Comparison of ENCODE assay signal across 15 mouse cellular contexts in the genomic region with DNA sequence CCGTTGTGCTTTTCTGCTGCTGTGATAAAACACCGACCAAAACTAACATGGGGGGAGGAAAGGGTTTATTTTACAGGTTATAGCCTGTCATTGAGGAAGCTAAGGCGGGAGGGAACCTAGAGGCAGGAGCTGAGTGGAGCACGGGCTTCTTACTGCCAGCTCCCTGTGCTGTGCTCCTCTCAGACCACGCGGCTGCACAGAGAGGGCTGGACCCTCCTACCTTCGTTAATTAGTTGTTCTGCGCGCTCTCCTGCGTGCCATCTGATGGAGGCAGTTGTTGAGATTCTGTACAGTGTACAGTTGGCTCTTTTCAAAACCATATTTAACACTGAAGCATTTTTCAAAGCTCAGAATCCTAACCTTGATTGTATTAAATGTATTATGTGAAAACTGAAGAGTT. TPM values are rescaled to one million over a fixed set of nuclear protein-coding genes. Genes with fewer than 3 reads are reported as not detected.
DNase-seq lines count a peak whose midpoint lies in the region; ATAC-seq and TF ChIP-seq lines count a peak whose summit lies in the region.
"Had no signal": no experiment of that assay in that cellular context is flagged by ENCODE, and none has a peak within 500 bp of the region (broad histone marks: within the 10 kb centered on the region; RNA-seq: fewer than 3 reads in every experiment).

No protein-coding gene starts in this region.

- no peak for TF ChIP-seq EP300 in heart, adult 2 months (IDR thresholded peaks at IDR 0.05; ENCODE audit: insufficient read depth, low read depth, low read length)
- no peak for TF ChIP-seq EP300 in lung, postnatal 0 days (IDR thresholded peaks at IDR 0.05)

- 0 out of 2 replicates have a peak overlapping the region, but pooled peaks have one; percentile 6 for H3K4me2 ChIP-seq in heart, embryonic 15.5 days
- H3K4me2 ChIP-seq in lung, postnatal 0 days (replicated peaks; ENCODE audit: low read depth, low read length), result no peak overlapping the region
- H3K4me2 ChIP-seq in forebrain, embryonic 13.5 days, result 0 out of 2 replicates have a peak overlapping the region, but pooled peaks have one; percentile 4
- H3K4me2 ChIP-seq in midbrain, embryonic 15.5 days, result no peak overlapping the region
- H3K4me2 ChIP-seq: hindbrain, embryonic 12.5 days had no signal

- ATAC-seq in heart, embryonic 15.5 days (replicated peaks; ENCODE audit: insufficient number of reproducible peaks, insufficient read depth, low FRiP score, low read depth), result no peak
- no peak for ATAC-seq in lung, postnatal 0 days
- ATAC-seq in forebrain, embryonic 13.5 days, result peak; percentile 65
- peak; percentile 45; the same call in 1 of the 2 replicates for ATAC-seq in midbrain, embryonic 15.5 days (replicated peaks)

- DNase-seq in heart, adult 2 months, result no peak
- no peak for DNase-seq in lung, postnatal 0 days (ENCODE audit: low spot score)
- DNase-seq in lung, postnatal 4 days, result no peak
- no peak for DNase-seq in right cerebral cortex, adult 18-20 months
- DNase-seq in cerebellum, postnatal 14 days, result no peak
- DNase-seq: adrenal gland, postnatal 25 days; gastrocnemius, postnatal 14 days; kidney, postnatal 36 days; thymus, postnatal 36 days had no signal

- H3K9me3 ChIP-seq in heart, embryonic 15.5 days (replicated peaks), result no peaks in the 10 kb centered on the region
- H3K9me3 ChIP-seq in lung, postnatal 0 days (ENCODE audit: low read length), result no peaks in the 10 kb centered on the region
- no peaks in the 10 kb centered on the region for H3K9me3 ChIP-seq in forebrain, embryonic 13.5 days (replicated peaks)
- no peaks in the 10 kb centered on the region for H3K9me3 ChIP-seq in midbrain, embryonic 15.5 days
- H3K9me3 ChIP-seq: hindbrain, embryonic 12.5 days had no signal

- H3K27ac ChIP-seq in heart, embryonic 15.5 days, result peak overlapping the region; percentile 35
- H3K27ac ChIP-seq in heart, adult 2 months, result no peak overlapping the region
- H3K27ac ChIP-seq in lung, postnatal 0 days (ENCODE audit: low read length), result peak overlapping the region; percentile 9; the same call in 1 of the 2 replicates
- peak overlapping the region; percentile 51; the same call in 1 of the 2 replicates for H3K27ac ChIP-seq in forebrain, embryonic 13.5 days
- no peak overlapping the region for H3K27ac ChIP-seq in midbrain, embryonic 15.5 days
- H3K27ac ChIP-seq: hindbrain, embryonic 12.5 days had no signal

- peaks cover 10% of the 10 kb centered on the region for H3K79me2 ChIP-seq in heart, adult 2 months (replicated peaks; ENCODE audit: control insufficient read depth, insufficient read depth, low read length)

- no peak for TF ChIP-seq CTCF in heart, adult 2 months (IDR thresholded peaks at IDR 0.05)
- no peak for TF ChIP-seq CTCF in lung, postnatal 0 days (IDR thresholded peaks at IDR 0.05)

- 48% methylated on average over 10 of the region's 10 CpGs for WGBS in heart, embryonic 15.5 days
- WGBS in heart, adult 2 months, result 39% methylated on average over 10 of the region's 10 CpGs
- WGBS in lung, postnatal 0 days, result 39% methylated on average over 10 of the region's 10 CpGs
- 40% methylated on average over 10 of the region's 10 CpGs for WGBS in forebrain, embryonic 13.5 days
- 43% methylated on average over 10 of the region's 10 CpGs for WGBS in midbrain, embryonic 15.5 days

- no peak overlapping the region for H3K4me3 ChIP-seq in heart, embryonic 15.5 days
- no peak overlapping the region for H3K4me3 ChIP-seq in heart, adult 2 months
- no peak overlapping the region for H3K4me3 ChIP-seq in lung, postnatal 0 days (ENCODE audit: low read depth, low read length)
- no peak overlapping the region for H3K4me3 ChIP-seq in forebrain, embryonic 13.5 days
- H3K4me3 ChIP-seq in midbrain, embryonic 15.5 days, result no peak overlapping the region
- H3K4me3 ChIP-seq: erythroblast, embryonic 14.5 days; hindbrain, embryonic 12.5 days had no signal

- peaks cover 5% of the 10 kb centered on the region; the same call in 1 of the 2 replicates for H3K36me3 ChIP-seq in heart, embryonic 15.5 days
- H3K36me3 ChIP-seq in heart, adult 2 months (ENCODE audit: control insufficient read depth, insufficient read depth, low read length), result peaks cover 8% of the 10 kb centered on the region
- H3K36me3 ChIP-seq in lung, postnatal 0 days (ENCODE audit: insufficient read depth, low read length), result no peaks in the 10 kb centered on the region
- H3K36me3 ChIP-seq in forebrain, embryonic 13.5 days (ENCODE audit: poor library complexity, severe bottlenecking), result peaks cover 7% of the 10 kb centered on the region; the same call in 1 of the 2 replicates
- H3K36me3 ChIP-seq in midbrain, embryonic 15.5 days (replicated peaks), result no peaks in the 10 kb centered on the region

- H3K9ac ChIP-seq in heart, embryonic 15.5 days, result no peak overlapping the region
- no peak overlapping the region for H3K9ac ChIP-seq in heart, adult 2 months (ENCODE audit: low read depth, low read length)
- H3K9ac ChIP-seq in lung, postnatal 0 days (replicated peaks; ENCODE audit: low read depth), result no peak overlapping the region
- H3K9ac ChIP-seq in forebrain, embryonic 13.5 days, result peak overlapping the region; percentile 10; the same call in 1 of the 2 replicates
- no peak overlapping the region for H3K9ac ChIP-seq in midbrain, embryonic 15.5 days
- H3K9ac ChIP-seq: hindbrain, embryonic 12.5 days had no signal

- no peak for TF ChIP-seq POLR2A in heart, adult 2 months (IDR thresholded peaks at IDR 0.05; ENCODE audit: insufficient read depth, low read depth, low read length)

- H3K27me3 ChIP-seq in heart, embryonic 15.5 days, result no peaks in the 10 kb centered on the region
- no peaks in the 10 kb centered on the region for H3K27me3 ChIP-seq in heart, adult 2 months (ENCODE audit: control insufficient read depth, insufficient read depth, low read length)
- H3K27me3 ChIP-seq in lung, postnatal 0 days (replicated peaks; ENCODE audit: insufficient read depth, low read length), result no peaks in the 10 kb centered on the region
- no peaks in the 10 kb centered on the region for H3K27me3 ChIP-seq in forebrain, embryonic 13.5 days
- H3K27me3 ChIP-seq in midbrain, embryonic 15.5 days (replicated peaks), result no peaks in the 10 kb centered on the region
- H3K27me3 ChIP-seq: hindbrain, embryonic 12.5 days had no signal

- intact Hi-C loops in heart, adult 2 months (cut with DNase I), result no loop called here

- peaks cover 40% of the 10 kb centered on the region for H3K4me1 ChIP-seq in heart, embryonic 15.5 days (replicated peaks)
- peaks cover 30% of the 10 kb centered on the region for H3K4me1 ChIP-seq in heart, adult 2 months (ENCODE audit: control insufficient read depth, insufficient read depth, low read length)
- peaks cover 12% of the 10 kb centered on the region for H3K4me1 ChIP-seq in lung, postnatal 0 days (ENCODE audit: insufficient read depth, low read depth, low read length)
- peaks cover 29% of the 10 kb centered on the region for H3K4me1 ChIP-seq in forebrain, embryonic 13.5 days
- peaks cover 18% of the 10 kb centered on the region for H3K4me1 ChIP-seq in midbrain, embryonic 15.5 days

RNA-seq across cellular contexts. Expression of gene Gna13, which starts 14.8 kb away (rescaled TPM):
- polyA plus RNA-seq in heart, embryonic 15.5 days (2015; fragmentation: Nextera tagmentation; extraction: Ambion mirVana), result 19.3 and 19.9 TPM in 2 replicates
- 10 to 100 TPM; 30.8 to 30.9 TPM for total RNA-seq in heart, adult 2 months (2021)
- 12.7 and 21.1 TPM in 2 replicates for polyA plus RNA-seq in heart, adult 2 months (2012; rRNA removed)
- 57.7 and 69.7 TPM in 2 replicates for polyA plus RNA-seq in lung, postnatal 0 days (2015; fragmentation: Nextera tagmentation; extraction: Ambion mirVana)
- polyA plus RNA-seq in forebrain, embryonic 13.5 days (2015; fragmentation: Nextera tagmentation; extraction: Ambion mirVana), result 16.3 and 16.8 TPM in 2 replicates
- polyA plus RNA-seq in midbrain, embryonic 15.5 days (2015; fragmentation: Nextera tagmentation; extraction: Ambion mirVana), result 17.3 and 17.4 TPM in 2 replicates

RNA-seq across cellular contexts. Expression of gene 9930022D16Rik, which starts 36.2 kb away (rescaled TPM):
- polyA plus RNA-seq in heart, embryonic 15.5 days (2015; fragmentation: Nextera tagmentation; extraction: Ambion mirVana), result 0.05 TPM in 1 of 2 replicates, not detected in the other
- not detected for total RNA-seq in heart, adult 2 months (2021)
- not detected in 2 replicates for polyA plus RNA-seq in heart, adult 2 months (2012; rRNA removed)
- 0.07 TPM in 1 of 2 replicates, not detected in the other for polyA plus RNA-seq in lung, postnatal 0 days (2015; fragmentation: Nextera tagmentation; extraction: Ambion mirVana)
- polyA plus RNA-seq in forebrain, embryonic 13.5 days (2015; fragmentation: Nextera tagmentation; extraction: Ambion mirVana), result not detected in 2 replicates
- polyA plus RNA-seq in midbrain, embryonic 15.5 days (2015; fragmentation: Nextera tagmentation; extraction: Ambion mirVana), result not detected in 2 replicates
- total RNA-seq: adrenal gland, postnatal 25 days; common myeloid progenitor, adult 5-6 weeks; gastrocnemius, postnatal 14 days had no signal
- polyA plus RNA-seq: hindbrain, embryonic 12.5 days had no signal

RNA-seq across cellular contexts. Expression of gene Amz2, which starts 48.3 kb away (rescaled TPM):
- 33.0 and 36.2 TPM in 2 replicates for polyA plus RNA-seq in heart, embryonic 15.5 days (2015; fragmentation: Nextera tagmentation; extraction: Ambion mirVana)
- total RNA-seq in heart, adult 2 months (2021), result 10 to 100 TPM; 50.2 to 57.5 TPM
- 52.4 and 99.9 TPM in 2 replicates for polyA plus RNA-seq in heart, adult 2 months (2012; rRNA removed)
- 23.6 and 28.8 TPM in 2 replicates for polyA plus RNA-seq in lung, postnatal 0 days (2015; fragmentation: Nextera tagmentation; extraction: Ambion mirVana)
- 57.6 and 58.4 TPM in 2 replicates for polyA plus RNA-seq in forebrain, embryonic 13.5 days (2015; fragmentation: Nextera tagmentation; extraction: Ambion mirVana)
- 55.3 and 56.7 TPM in 2 replicates for polyA plus RNA-seq in midbrain, embryonic 15.5 days (2015; fragmentation: Nextera tagmentation; extraction: Ambion mirVana)

Comparison
In these comparisons a context has a peak if more than half of its experiments do, and no peak if none do; other contexts are left out.
1. H3K27ac ChIP-seq: peak in heart, embryonic 15.5 days (single experiment), lung, postnatal 0 days (single experiment) and forebrain, embryonic 13.5 days (single experiment); none in heart, adult 2 months (single experiment) and midbrain, embryonic 15.5 days (single experiment).
2. ATAC-seq: peak in forebrain, embryonic 13.5 days (single experiment) and midbrain, embryonic 15.5 days (single experiment); none in heart, embryonic 15.5 days (single experiment) and lung, postnatal 0 days (single experiment).
3. H3K4me2 ChIP-seq: peak in heart, embryonic 15.5 days (single experiment) and forebrain, embryonic 13.5 days (single experiment); none in lung, postnatal 0 days (single experiment) and midbrain, embryonic 15.5 days (single experiment).